ENCODE assay signal across 8 mouse cellular contexts in genomic region chr10:127744661-127745060, GRCm38 (mm10). TPM values are rescaled to one million over a fixed set of nuclear protein-coding genes. Genes with fewer than 3 reads are reported as not detected.
A peak's percentile ranks its signal among the peaks of the same experiment; 100 is the strongest.
DNase-seq lines count a peak whose midpoint lies in the region; ATAC-seq and TF ChIP-seq lines count a peak whose summit lies in the region.
"Had no signal": no experiment of that assay in that cellular context is flagged by ENCODE, and none has a peak within 500 bp of the region (broad histone marks: within the 10 kb centered on the region; RNA-seq: fewer than 3 reads in every experiment).

No protein-coding gene starts in this region.

- CTCF ChIA-PET in Patski (lab: Charles Lee), result interaction anchor here (0.6 to 0.9 kb wide), 3 partner anchors 11 to 242 kb away, joined by 3 read pairs; no protein-coding TSS in a partner anchor

- in situ Hi-C loops in Patski (cut with MboI; ENCODE audit: low pct_unique_long_range_greater_than_20kb), result loop anchor here (5.0 kb wide), 1 partner anchor 193 kb away; no protein-coding TSS in a partner anchor

- no peaks in the 10 kb centered on the region for H3K9me3 ChIP-seq in kidney, embryonic 15.5 days (replicated peaks)
- H3K9me3 ChIP-seq: heart, embryonic 13.5 days had no signal

- no peak overlapping the region for H3K27ac ChIP-seq in kidney, embryonic 15.5 days
- H3K27ac ChIP-seq: heart, embryonic 13.5 days had no signal

- peaks cover 54% of the 10 kb centered on the region for H3K4me1 ChIP-seq in kidney, embryonic 15.5 days

- 72% methylated on average over 5 of the region's 5 CpGs for WGBS in kidney, embryonic 15.5 days

- peak; percentile 58 for DNase-seq in kidney, adult 11 months
- DNase-seq in Patski (ENCODE audit: low read depth, low spot score), result no peak
- peak; percentile 38 for DNase-seq in forelimb bud, embryonic 11.5 days (ENCODE audit: low read depth, low spot score)
- DNase-seq in lung, postnatal 4 days, result peak; percentile 52 to 69
- DNase-seq in frontal cortex, postnatal 10 days (ENCODE audit: low spot score in 2 of 2), result no peak

- TF ChIP-seq CTCF in Patski (IDR thresholded peaks at IDR 0.05), result no peak

- peaks cover 67% of the 10 kb centered on the region for H3K36me3 ChIP-seq in kidney, embryonic 15.5 days

- no peaks in the 10 kb centered on the region for H3K27me3 ChIP-seq in kidney, embryonic 15.5 days
- no peaks in the 10 kb centered on the region for H3K27me3 ChIP-seq in Patski
- H3K27me3 ChIP-seq: heart, embryonic 13.5 days had no signal

- no peak overlapping the region for H3K4me3 ChIP-seq in kidney, embryonic 15.5 days (replicated peaks)
- H3K4me3 ChIP-seq: heart, embryonic 13.5 days had no signal

- ATAC-seq in kidney, embryonic 15.5 days (replicated peaks; ENCODE audit: low FRiP score), result no peak
- ATAC-seq in CD4-positive, CD25-positive, alpha-beta regulatory T cell, adult 4 months, result peak; percentile 54
- peak; percentile 42 for ATAC-seq in Patski

- POLR2A ChIA-PET in Patski (lab: Charles Lee), result no interaction called here

- H3K4me2 ChIP-seq in kidney, embryonic 15.5 days, result no peak overlapping the region
- H3K4me2 ChIP-seq: heart, embryonic 13.5 days had no signal

- H3K9ac ChIP-seq in kidney, embryonic 15.5 days, result no peak overlapping the region
- H3K9ac ChIP-seq: heart, embryonic 13.5 days had no signal

RNA-seq across cellular contexts. Expression of gene Zbtb39, which starts 5.3 kb away (rescaled TPM):
- 3.9 TPM in 2 replicates for polyA plus RNA-seq in kidney, embryonic 15.5 days (2015; fragmentation: Nextera tagmentation; extraction: Ambion mirVana)
- under 1 TPM; 0.57 to 0.81 TPM for polyA plus RNA-seq in CD4-positive, CD25-positive, alpha-beta regulatory T cell, adult 4 months (2017; shearing (Covaris generic))
- 7.5 TPM for polyA plus RNA-seq in Patski (2021)

RNA-seq across cellular contexts. Expression of gene Gpr182, which starts 6.9 kb away (rescaled TPM):
- 7.5 and 8.3 TPM in 2 replicates for polyA plus RNA-seq in kidney, embryonic 15.5 days (2015; fragmentation: Nextera tagmentation; extraction: Ambion mirVana)
- under 1 TPM in 1 of 2 experiments, not detected in 1; 0.29 TPM for polyA plus RNA-seq in CD4-positive, CD25-positive, alpha-beta regulatory T cell, adult 4 months (2017; shearing (Covaris generic))
- 0.49 TPM for polyA plus RNA-seq in Patski (2021)

RNA-seq across cellular contexts. Expression of gene Rdh1, which starts 14.9 kb away (rescaled TPM):
- 0.12 and 0.14 TPM in 2 replicates for polyA plus RNA-seq in kidney, embryonic 15.5 days (2015; fragmentation: Nextera tagmentation; extraction: Ambion mirVana)
- under 1 TPM in 1 of 2 experiments, not detected in 1; 0.27 TPM for polyA plus RNA-seq in CD4-positive, CD25-positive, alpha-beta regulatory T cell, adult 4 months (2017; shearing (Covaris generic))
- polyA plus RNA-seq in Patski (2021), result 0.05 TPM
- polyA plus RNA-seq: heart, embryonic 13.5 days had no signal

RNA-seq across cellular contexts. Expression of gene Rdh16f1, which starts 14.9 kb away (rescaled TPM):
- 0.34 TPM in 1 of 2 replicates, not detected in the other for polyA plus RNA-seq in kidney, embryonic 15.5 days (2015; fragmentation: Nextera tagmentation; extraction: Ambion mirVana)
- under 1 TPM in 1 of 2 experiments, not detected in 1; 0.40 TPM for polyA plus RNA-seq in CD4-positive, CD25-positive, alpha-beta regulatory T cell, adult 4 months (2017; shearing (Covaris generic))
- polyA plus RNA-seq in Patski (2021), result 0.18 TPM
- polyA plus RNA-seq: heart, embryonic 13.5 days had no signal

RNA-seq across cellular contexts. Expression of gene Tac2, which starts 20.4 kb away (rescaled TPM):
- 2.2 and 2.3 TPM in 2 replicates for polyA plus RNA-seq in kidney, embryonic 15.5 days (2015; fragmentation: Nextera tagmentation; extraction: Ambion mirVana)
- not detected for polyA plus RNA-seq in CD4-positive, CD25-positive, alpha-beta regulatory T cell, adult 4 months (2017; shearing (Covaris generic))
- not detected for polyA plus RNA-seq in Patski (2021)

Comparison
In these comparisons a context has a peak if more than half of its experiments do, and no peak if none do; other contexts are left out.
1. DNase-seq: peak in kidney, adult 11 months (single experiment), forelimb bud, embryonic 11.5 days (single experiment) and lung, postnatal 4 days (2 of 2); none in Patski (single experiment) and frontal cortex, postnatal 10 days (0 of 2).